Mouse (Mus musculus) CH12.LX (cell line): ENCODE data around the gene Plekha4. TPM values are rescaled to one million over a fixed set of nuclear protein-coding genes. Genes with fewer than 3 reads are reported as not detected.

Source experiments
- DNase-seq: peaks from one replicate; pipeline ENCODE4 v3.0.0-alpha.2; 2013; ENCODE audit errors: extremely low read depth
- H3K27ac ChIP-seq: 2 replicates; pipeline ENCODE4 v1.5.1; 2012; ENCODE audit warnings: low read depth, mild to moderate bottlenecking, control low read depth, moderate library complexity; ENCODE audit not compliant: insufficient read depth
- H3K27me3 ChIP-seq: replicated peaks from 2 replicates; pipeline ENCODE3; 2012; ENCODE audit warnings: inconsistent platforms
- H3K36me3 ChIP-seq, 2 experiments: replicated peaks in 1 of 2; 2 replicates each; pipeline versions ENCODE3 to v1.6.1; 2012; ENCODE audit warnings: inconsistent platforms in 1 of 2, low read length in 1 of 2, mild to moderate bottlenecking in 1 of 2, mixed read lengths in 1 of 2, moderate library complexity in 1 of 2; ENCODE audit not compliant: control insufficient read depth in 1 of 2, insufficient read depth in 1 of 2
- H3K4me1 ChIP-seq, 2 experiments: 2 replicates each; pipeline ENCODE4 v1.6.1; 2012; ENCODE audit warnings: inconsistent platforms in 1 of 2, moderate library complexity in 1 of 2; ENCODE audit not compliant: insufficient read depth in 2 of 2, control insufficient read depth in 1 of 2
- H3K4me2 ChIP-seq: 2 replicates; pipeline ENCODE4 v1.6.1; 2012; ENCODE audit warnings: low read depth, mild to moderate bottlenecking, control low read depth; ENCODE audit not compliant: poor library complexity, insufficient read depth, severe bottlenecking
- H3K4me3 ChIP-seq, 3 experiments: fragments of 150-350 bp in 1 of 3; sonication (generic) in 1 of 3; replicated peaks in 1 of 3; 2 replicates each; pipeline versions ENCODE3 to v1.5.1; 2011 to 2012; ENCODE audit warnings: low read depth in 2 of 3, low read length in 2 of 3, mild to moderate bottlenecking in 2 of 3, moderate library complexity in 2 of 3, control low read depth in 1 of 3, improper control_type of control experiment in 1 of 3, inconsistent platforms in 1 of 3, mixed read lengths in 1 of 3; ENCODE audit not compliant: poor library complexity in 1 of 3
- H3K79me2 ChIP-seq: replicated peaks from 2 replicates; pipeline ENCODE4 v1.6.1; 2012; ENCODE audit warnings: mild to moderate bottlenecking, moderate library complexity; ENCODE audit not compliant: control insufficient read depth, poor library complexity, insufficient read depth, severe bottlenecking; ENCODE audit errors: extremely low read depth
- H3K9ac ChIP-seq: 2 replicates; pipeline ENCODE4 v1.6.1; 2012; ENCODE audit warnings: low read depth, mild to moderate bottlenecking, control low read depth, moderate library complexity; ENCODE audit not compliant: insufficient read depth
- H3K9me3 ChIP-seq: replicated peaks from 2 replicates; pipeline ENCODE3; 2012; ENCODE audit warnings: low read length, inconsistent platforms, mixed read lengths
- CHD1 ChIP-seq: IDR thresholded peaks from 2 replicates; pipeline ENCODE4 v1.6.1; 2012; ENCODE audit warnings: low read depth, low read length, improper control_type of control experiment, inconsistent platforms
- CHD2 ChIP-seq: IDR thresholded peaks from 2 replicates; pipeline ENCODE4 v1.6.1; 2011; ENCODE audit warnings: low read length, improper control_type of control experiment
- E2F4 ChIP-seq: IDR thresholded peaks from 2 replicates; pipeline ENCODE4 v1.6.1; 2011; ENCODE audit warnings: low read depth, low read length, improper control_type of control experiment; ENCODE audit not compliant: insufficient replicate concordance
- ELF1 ChIP-seq: IDR thresholded peaks from 2 replicates; pipeline ENCODE4 v1.6.1; 2014; ENCODE audit warnings: low read depth, mild to moderate bottlenecking, inconsistent platforms, low read length, improper control_type of control experiment
- EP300 ChIP-seq: IDR thresholded peaks from 2 replicates; pipeline ENCODE4 v1.6.1; 2011; ENCODE audit warnings: low read length, improper control_type of control experiment
- ETS1 ChIP-seq: conservative IDR thresholded peaks from 2 replicates; pipeline ENCODE4 v1.6.1; 2012; ENCODE audit warnings: low read depth, mild to moderate bottlenecking, inconsistent platforms, low read length, improper control_type of control experiment, moderate library complexity
- HCFC1 ChIP-seq: IDR thresholded peaks from 2 replicates; pipeline ENCODE4 v1.6.1; 2012; ENCODE audit warnings: low read depth, mild to moderate bottlenecking, inconsistent platforms, low read length, improper control_type of control experiment
- JUN ChIP-seq: IDR thresholded peaks from 2 replicates; pipeline ENCODE4 v1.6.1; 2011; ENCODE audit warnings: low read depth, mild to moderate bottlenecking, low read length, improper control_type of control experiment, moderate library complexity; ENCODE audit not compliant: insufficient read depth
- KAT2A ChIP-seq: IDR thresholded peaks from 2 replicates; pipeline ENCODE4 v1.6.1; 2012; ENCODE audit warnings: low read length, improper control_type of control experiment, inconsistent platforms; ENCODE audit not compliant: insufficient replicate concordance
- MXI1 ChIP-seq: IDR thresholded peaks from 2 replicates; pipeline ENCODE4 v1.6.1; 2011; ENCODE audit warnings: mild to moderate bottlenecking, low read depth, low read length, improper control_type of control experiment
- NELFE ChIP-seq: IDR thresholded peaks from 2 replicates; pipeline ENCODE4 v1.6.1; 2011; ENCODE audit warnings: low read depth, low read length, improper control_type of control experiment
- POLR2AphosphoS2 ChIP-seq: IDR thresholded peaks from 2 replicates; pipeline ENCODE4 v1.6.1; 2011; ENCODE audit warnings: low read depth, low read length, improper control_type of control experiment
- RAD21 ChIP-seq: IDR thresholded peaks from 2 replicates; pipeline ENCODE4 v1.6.1; 2011; ENCODE audit warnings: low read depth, mild to moderate bottlenecking, low read length, improper control_type of control experiment, moderate library complexity
- RCOR1 ChIP-seq: conservative IDR thresholded peaks from 2 replicates; pipeline ENCODE4 v1.6.1; 2012; ENCODE audit warnings: low read depth, mild to moderate bottlenecking, inconsistent platforms, low read length, improper control_type of control experiment
- SIN3A ChIP-seq: IDR thresholded peaks from 2 replicates; pipeline ENCODE4 v1.6.1; 2012; ENCODE audit warnings: low read length, improper control_type of control experiment, inconsistent platforms
- USF2 ChIP-seq: conservative IDR thresholded peaks from 2 replicates; pipeline ENCODE4 v1.6.1; 2011; ENCODE audit warnings: low read depth, low read length, improper control_type of control experiment
- ZMIZ1 ChIP-seq: IDR thresholded peaks from 2 replicates; pipeline ENCODE4 v1.6.1; 2012; ENCODE audit warnings: low read depth, mild to moderate bottlenecking, inconsistent platforms, low read length, improper control_type of control experiment
- ZNF384 ChIP-seq: IDR thresholded peaks from 2 replicates; pipeline ENCODE4 v1.6.1; 2012; ENCODE audit warnings: low read depth, low read length, improper control_type of control experiment, inconsistent platforms
- dilution Hi-C: fragments of 300-500 bp; cut with MboI; formaldehyde crosslinking; loops from 2 replicates; pipeline ENCODE4 v1.14.3; 2020; ENCODE audit warnings: low sequenced_read_pairs; ENCODE audit not compliant: extremely low pct_unique_long_range_greater_than_20kb, extremely low pct_ligation_motif_present
- in situ Hi-C: fragments of 300-500 bp; cut with MboI; formaldehyde crosslinking; loops from 3 replicates; pipeline ENCODE4 v1.14.3; 2019; ENCODE audit warnings: low sequenced_read_pairs, low pct_ligation_motif_present, low pct_unique_long_range_greater_than_20kb, mixed read lengths
- polyA plus RNA-seq: library from polyadenylated mRNA; unstranded; fragments of >175 nt; gene quantifications from 2 replicates; pipeline ENCODE4 v1.2.1, GENCODE M21; 2012; ENCODE audit warnings: low read depth; ENCODE audit not compliant: insufficient read length
- total RNA-seq, 2 experiments: library from RNA; depleted of rRNA; stranded (reverse); fragments of 300-350 nt in 1 of 2; fragments of >200 nt in 1 of 2; gene quantifications; 2 replicates each; pipeline ENCODE4 v1.2.3; 2012 to 2014

The Plekha4 gene
- total and polyA plus RNA-seq, 3 experiments, result 0.25 to 0.90 (median 0.28) TPM

DNA sequence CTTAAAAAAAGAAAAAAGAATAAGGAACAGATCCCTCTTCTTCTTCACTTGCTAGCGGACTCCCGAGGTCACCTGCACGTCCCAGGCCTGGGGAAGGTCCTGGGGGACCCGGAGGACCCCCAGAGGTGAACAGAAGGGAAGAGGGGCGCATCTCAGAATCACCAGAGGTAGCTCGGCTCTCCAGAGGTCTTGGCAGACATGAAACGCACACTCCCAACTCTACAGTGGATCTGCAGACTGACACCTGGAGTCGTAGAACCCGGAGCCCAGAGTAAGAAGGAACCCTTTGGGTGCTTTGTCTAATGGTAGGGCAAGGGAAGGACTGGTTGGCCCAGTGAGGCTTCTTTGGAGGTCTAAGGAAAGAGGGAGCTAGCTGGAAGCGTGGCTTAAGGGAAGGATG, 11.5 kb downstream of the Plekha4 start (continued):
- no peak for TF ChIP-seq EP300
- TF ChIP-seq CHD2, result no peak

- no peaks in the 10 kb centered on the region for H3K9me3 ChIP-seq
- no peak overlapping the region for H3K27ac ChIP-seq
- H3K27me3 ChIP-seq, result peaks cover 7% of the 10 kb centered on the region
- no peak for TF ChIP-seq E2F4
- TF ChIP-seq ZNF384, result no peak
- TF ChIP-seq SIN3A, result no peak
- TF ChIP-seq USF2, result no peak
- TF ChIP-seq RCOR1, result no peak
- peak; percentile 39; the same call in 1 of the 2 replicates for TF ChIP-seq HCFC1
- no peak overlapping the region for H3K9ac ChIP-seq
- dilution Hi-C loops, result no loop called here
- H3K79me2 ChIP-seq, result no peaks in the 10 kb centered on the region
- H3K4me3 ChIP-seq, result no peak overlapping the region
- H3K4me1 ChIP-seq, result no peaks in the 10 kb centered on the region
- H3K4me2 ChIP-seq, result no peak overlapping the region
- in situ Hi-C loops, result no loop called here
- no peak for DNase-seq
- no peaks in the 10 kb centered on the region for H3K36me3 ChIP-seq
Observed at GRCm38 (mm10) chr7:45538163-45539041, 12.3 kb downstream of the Plekha4 start.

DNA sequence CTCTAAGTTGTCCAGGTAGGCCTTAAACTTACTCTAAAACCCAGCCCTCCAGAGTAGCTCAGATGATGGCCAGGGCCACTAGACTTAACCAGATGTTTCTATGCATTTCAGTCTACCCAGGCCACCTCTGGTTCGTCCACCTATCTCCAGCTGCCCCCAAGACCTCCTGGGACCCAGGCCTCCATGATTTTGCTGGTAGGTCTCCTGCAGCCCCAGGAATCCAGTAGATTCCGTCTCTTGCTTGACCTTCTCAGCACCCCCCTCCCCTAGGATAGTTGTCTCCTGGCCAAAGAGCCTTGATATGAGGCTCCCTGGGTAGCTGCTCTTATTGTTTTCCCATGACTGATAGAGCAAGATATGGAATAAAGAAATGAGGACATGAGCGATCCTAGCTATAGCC, 13.0 kb downstream of the Plekha4 start:
- no peak overlapping the region for H3K4me2 ChIP-seq
- no peak for TF ChIP-seq CHD1
- TF ChIP-seq JUN, result no peak
- TF ChIP-seq ELF1, result no peak
- no peak for TF ChIP-seq NELFE
- no peak for TF ChIP-seq ZMIZ1
- no peak for TF ChIP-seq KAT2A
- TF ChIP-seq POLR2AphosphoS2, result no peak
- TF ChIP-seq RAD21, result no peak
- no peak for TF ChIP-seq ZNF384
- TF ChIP-seq ETS1, result no peak
- no peak for TF ChIP-seq MXI1
- TF ChIP-seq, all 38 proteins: peak for 0
- dilution Hi-C loops, result no loop called here
- no peaks in the 10 kb centered on the region for H3K4me1 ChIP-seq
- H3K9me3 ChIP-seq, result no peaks in the 10 kb centered on the region
- in situ Hi-C loops, result no loop called here
- H3K36me3 ChIP-seq, result no peaks in the 10 kb centered on the region
- peaks cover 1% of the 10 kb centered on the region for H3K27me3 ChIP-seq
- H3K79me2 ChIP-seq, result no peaks in the 10 kb centered on the region
- H3K27ac ChIP-seq, result no peak overlapping the region
- H3K4me3 ChIP-seq, result no peak overlapping the region
- no peak overlapping the region for H3K9ac ChIP-seq
- no peak for DNase-seq
